Mouse (Mus musculus) splenic B cell, adult 2 months (primary cell): ENCODE measurements around the gene Mttp.
A peak's percentile ranks its signal among the peaks of the same experiment; 100 is the strongest.

ENCODE experiments used
- DNase-seq: peaks from one replicate; pipeline ENCODE4 v3.0.0-alpha.2; 2011; ENCODE audit warnings: low read depth, low spot score
- H3K27me3 ChIP-seq: 2 replicates; pipeline ENCODE4 v1.6.1; 2012; ENCODE audit warnings: mild to moderate bottlenecking, low read length, moderate library complexity, mixed read lengths; ENCODE audit not compliant: control insufficient read depth, poor library complexity, insufficient read depth, severe bottlenecking
- H3K36me3 ChIP-seq: 2 replicates; pipeline ENCODE4 v1.6.1; 2012; ENCODE audit warnings: mild to moderate bottlenecking, low read length, moderate library complexity, mixed read lengths; ENCODE audit not compliant: control insufficient read depth, poor library complexity, insufficient read depth, severe bottlenecking

The Mttp gene

DNA sequence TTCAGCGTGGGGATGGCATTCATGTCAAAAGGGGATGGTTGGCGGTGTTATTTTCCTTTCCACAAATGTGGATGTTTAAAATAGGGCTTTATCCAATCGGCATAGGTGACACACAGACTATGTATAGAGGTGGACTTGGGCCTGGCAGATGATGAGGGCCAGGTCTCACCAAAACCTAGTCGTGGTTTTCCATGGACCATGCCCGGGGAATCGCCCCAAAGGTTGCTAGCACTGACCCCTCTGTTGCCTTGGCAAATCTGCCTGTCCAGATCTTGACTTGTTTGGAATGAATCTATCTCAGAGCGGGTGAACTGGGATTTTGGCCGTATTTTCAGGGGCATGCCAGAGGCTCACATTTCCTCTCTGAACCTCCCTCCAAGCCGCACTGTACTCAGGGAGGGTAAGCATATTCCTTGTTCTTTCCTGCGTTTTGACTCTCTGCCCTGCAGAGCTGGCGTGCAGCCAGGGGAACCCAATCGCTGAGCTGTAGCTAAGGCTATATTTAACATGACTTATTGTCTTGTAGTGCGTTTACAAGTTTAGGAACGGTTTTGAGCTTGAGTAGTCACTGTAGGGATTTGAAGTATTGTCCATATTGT lies 80.9 kb downstream of the Mttp start:
- no peak for DNase-seq
- no peaks in the 10 kb centered on the region for H3K27me3 ChIP-seq
- H3K36me3 ChIP-seq: no peaks in the 10 kb centered on the region

DNA sequence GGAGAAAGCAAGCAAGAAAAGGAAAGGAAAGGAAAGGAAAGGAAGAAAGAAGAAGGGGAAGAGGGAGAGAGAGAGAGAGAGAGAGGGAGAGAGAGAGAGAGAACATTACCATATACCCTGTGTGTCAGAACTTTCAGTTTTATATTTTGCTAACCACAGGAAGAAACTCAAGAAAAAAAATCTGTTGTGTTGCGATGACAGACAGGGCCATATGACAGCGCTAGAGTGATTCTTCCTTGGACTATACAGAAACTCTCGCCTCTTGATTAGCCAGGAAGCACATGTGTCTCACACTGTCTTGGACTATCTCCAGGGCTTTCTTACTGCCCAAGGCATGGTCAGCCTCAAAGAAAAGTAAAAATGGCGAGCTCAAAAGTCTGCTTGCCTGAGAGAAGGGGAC lies 82.1 kb downstream of the Mttp start:
- Histone ChIP-seq H3K36me3 (no peaks in the 10 kb centered on the region), H3K27me3 (no peaks in the 10 kb centered on the region)
- no peak for DNase-seq

DNA sequence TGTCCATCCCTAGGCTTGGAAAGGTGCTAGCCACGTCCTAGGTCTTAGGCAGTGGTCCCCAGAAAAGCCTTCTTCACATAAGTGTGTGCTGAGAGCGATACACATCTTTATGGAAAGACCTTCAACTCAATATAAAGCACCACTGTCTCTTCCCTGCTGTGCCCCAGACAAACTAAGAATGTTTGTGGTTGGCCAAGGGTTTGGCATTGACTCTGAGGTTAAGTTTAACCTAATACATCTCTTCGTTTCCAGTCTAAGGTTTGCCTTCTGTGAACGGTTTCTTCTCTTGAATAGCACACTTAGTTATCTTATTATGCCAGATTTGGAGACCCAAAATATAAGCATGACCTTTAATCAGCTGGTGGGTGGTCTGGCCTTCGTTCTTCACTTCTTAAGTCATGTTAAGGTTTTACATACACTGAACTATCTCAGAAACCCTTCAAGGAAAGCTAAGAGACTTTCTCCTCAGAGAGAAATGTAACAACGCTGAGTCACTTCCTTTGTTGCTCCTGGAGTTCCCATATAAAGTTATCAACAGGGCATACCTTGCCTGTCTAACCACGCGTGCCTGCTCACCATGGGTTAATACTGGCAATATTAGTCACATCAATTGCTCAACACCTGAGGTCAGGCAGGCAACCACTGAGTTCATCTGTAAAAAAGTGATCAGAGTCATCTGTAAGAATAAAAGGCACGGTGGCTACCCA lies 83.4 kb downstream of the Mttp start:
- Histone ChIP-seq H3K27me3 (no peaks in the 10 kb centered on the region), H3K36me3 (no peaks in the 10 kb centered on the region)
- DNase-seq: no peak

DNA sequence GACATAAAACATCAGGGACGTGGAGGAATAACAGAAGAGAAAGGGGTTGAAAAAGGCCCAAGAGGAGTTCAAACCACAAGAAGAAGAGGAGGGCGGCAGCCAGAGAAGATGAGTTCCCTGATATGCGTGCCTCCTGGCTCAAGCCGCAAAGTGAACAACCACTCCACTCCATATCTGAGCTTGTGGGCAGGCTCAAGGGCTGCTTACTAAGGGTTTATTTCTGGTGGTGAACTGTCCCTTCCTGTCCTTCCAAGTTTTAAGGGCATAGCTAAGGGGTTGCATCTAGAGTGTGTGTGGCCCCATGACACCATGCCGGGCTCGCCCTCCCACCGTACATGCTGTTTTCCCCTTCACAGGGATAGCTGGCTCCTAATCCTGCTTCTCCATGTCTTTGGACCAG lies 84.3 kb downstream of the Mttp start:
- Histone ChIP-seq H3K36me3 (no peaks in the 10 kb centered on the region), H3K27me3 (no peaks in the 10 kb centered on the region)
- DNase-seq: no peak

DNA sequence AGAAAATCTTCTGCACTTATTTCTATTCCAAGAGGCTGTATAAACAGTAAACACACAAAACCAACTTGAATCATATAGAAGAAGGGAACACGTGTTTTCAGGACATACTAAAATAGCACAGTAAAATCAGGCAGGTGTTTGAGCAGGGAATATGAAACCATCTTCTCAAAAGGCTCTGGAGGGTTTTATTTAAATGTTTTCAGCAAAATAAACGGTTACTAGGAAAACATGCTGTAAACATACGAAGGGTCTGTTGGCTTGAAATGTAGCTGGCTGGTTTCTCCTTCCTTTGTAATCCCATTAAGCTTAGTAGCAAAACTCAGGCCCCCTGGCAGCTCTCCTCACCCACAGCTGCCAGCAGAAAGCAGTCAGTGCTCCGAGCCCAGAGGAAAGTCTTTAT lies 86.5 kb downstream of the Mttp start:
- no peaks in the 10 kb centered on the region for H3K36me3 ChIP-seq
- DNase-seq: no peak
- no peaks in the 10 kb centered on the region for H3K27me3 ChIP-seq

DNA sequence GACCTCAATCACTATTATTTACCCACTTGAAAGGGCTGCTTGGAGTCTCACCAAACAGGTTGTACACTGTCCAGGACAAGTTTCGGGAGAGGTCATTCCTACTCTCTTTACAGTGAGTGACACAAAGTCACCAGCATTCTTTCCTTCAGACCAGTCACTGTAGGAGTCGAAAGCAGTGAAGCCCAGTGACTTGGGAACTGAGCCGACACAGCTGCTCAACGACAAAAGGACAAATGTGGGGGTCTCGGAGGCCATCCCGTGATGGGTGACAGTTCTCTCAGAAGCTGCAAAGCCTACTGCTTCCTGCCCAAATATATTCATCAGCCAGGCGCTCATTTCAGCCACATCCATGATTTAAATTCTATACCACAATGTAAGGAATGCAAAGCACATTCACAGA lies 87.8 kb downstream of the Mttp start:
- no peak for DNase-seq
- Histone ChIP-seq H3K36me3 (no peaks in the 10 kb centered on the region), H3K27me3 (no peaks in the 10 kb centered on the region)

DNA sequence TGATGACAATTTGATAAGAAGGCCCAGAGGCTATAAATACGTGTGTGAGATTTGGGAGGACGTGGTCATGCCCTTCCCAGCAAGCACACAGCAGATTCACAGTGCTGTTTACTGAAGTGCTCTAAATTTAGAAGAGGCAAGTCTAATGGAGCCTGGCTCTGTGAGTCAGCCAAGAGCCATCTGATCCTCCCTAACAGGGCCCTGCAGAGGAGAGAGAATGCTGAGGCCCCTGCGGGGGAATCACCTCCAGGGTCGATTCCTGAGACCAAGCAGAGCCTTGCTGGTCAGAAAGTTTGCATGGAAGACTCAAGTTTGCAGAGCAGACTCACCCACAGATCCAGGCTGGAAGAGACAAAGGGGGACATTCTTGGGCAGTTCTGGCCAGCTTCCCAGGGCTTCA lies 90.8 kb downstream of the Mttp start:
- Histone ChIP-seq H3K27me3 (no peaks in the 10 kb centered on the region), H3K36me3 (no peaks in the 10 kb centered on the region)
- no peak for DNase-seq

DNA sequence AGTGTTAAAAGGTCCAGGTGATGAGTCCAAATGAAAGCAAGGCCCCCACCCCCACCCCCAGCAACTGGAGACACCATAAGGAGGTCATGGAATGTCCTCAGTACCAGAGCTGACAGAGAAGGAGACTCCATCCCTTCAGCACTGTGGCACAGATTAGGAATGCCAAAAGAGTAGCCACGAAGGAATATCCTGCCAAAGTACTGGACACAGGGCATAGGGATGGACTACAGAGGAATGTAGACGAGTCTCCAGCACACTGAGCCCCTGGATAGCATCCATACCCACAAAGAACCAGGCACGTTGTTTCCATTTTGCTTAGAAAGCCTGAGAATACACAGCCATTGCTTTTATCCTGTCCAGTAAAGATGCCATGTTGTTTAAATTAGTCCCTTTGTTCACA lies 93.3 kb downstream of the Mttp start:
- no peak for DNase-seq
- Histone ChIP-seq H3K27me3 (no peaks in the 10 kb centered on the region), H3K36me3 (no peaks in the 10 kb centered on the region)

DNA sequence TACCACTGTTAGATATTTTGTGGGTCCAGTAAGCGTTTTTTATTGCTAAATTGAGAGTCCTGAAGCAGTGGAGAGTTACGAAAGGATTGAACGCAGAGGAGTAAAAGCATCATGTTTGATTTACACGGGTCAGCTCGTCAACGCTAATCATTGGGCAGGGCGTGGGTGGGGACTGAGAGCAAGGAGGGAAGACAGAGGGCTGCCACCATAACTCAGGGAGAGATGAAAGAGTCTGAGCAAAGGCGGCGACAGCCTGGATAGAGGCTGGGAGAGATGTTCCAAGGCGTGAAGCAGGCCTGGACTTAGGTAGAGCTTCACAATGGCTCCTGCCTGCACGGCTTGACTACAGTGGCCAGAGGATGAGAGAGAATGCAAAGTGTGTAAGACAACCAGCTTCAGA lies 94.0 kb downstream of the Mttp start:
- DNase-seq: no peak
- H3K27me3 ChIP-seq: no peaks in the 10 kb centered on the region

DNA sequence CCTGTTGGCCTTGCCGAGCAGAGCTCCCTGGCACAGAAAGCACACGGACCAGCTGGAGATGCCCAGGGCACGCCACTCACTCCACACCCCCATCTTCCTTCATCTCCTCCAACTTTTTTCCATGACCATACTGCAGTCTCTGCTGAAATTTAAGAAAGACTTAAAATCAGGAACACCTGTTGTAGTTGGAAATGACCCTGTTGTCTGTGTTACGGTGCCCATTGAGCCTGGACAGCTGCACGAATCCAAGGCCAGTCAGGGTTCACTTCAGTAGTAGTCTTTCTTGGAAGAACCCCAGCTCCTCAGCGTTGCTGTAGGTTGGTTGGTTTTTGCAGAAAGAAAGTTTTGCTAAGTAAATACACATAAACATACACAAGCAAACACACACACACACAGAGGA lies 95.2 kb downstream of the Mttp start:
- Histone ChIP-seq H3K36me3 (no peaks in the 10 kb centered on the region), H3K27me3 (no peaks in the 10 kb centered on the region)
- DNase-seq: no peak

More for the DNA sequence above, 94.0 kb downstream of the Mttp start:
- no peaks in the 10 kb centered on the region for H3K36me3 ChIP-seq

DNA sequence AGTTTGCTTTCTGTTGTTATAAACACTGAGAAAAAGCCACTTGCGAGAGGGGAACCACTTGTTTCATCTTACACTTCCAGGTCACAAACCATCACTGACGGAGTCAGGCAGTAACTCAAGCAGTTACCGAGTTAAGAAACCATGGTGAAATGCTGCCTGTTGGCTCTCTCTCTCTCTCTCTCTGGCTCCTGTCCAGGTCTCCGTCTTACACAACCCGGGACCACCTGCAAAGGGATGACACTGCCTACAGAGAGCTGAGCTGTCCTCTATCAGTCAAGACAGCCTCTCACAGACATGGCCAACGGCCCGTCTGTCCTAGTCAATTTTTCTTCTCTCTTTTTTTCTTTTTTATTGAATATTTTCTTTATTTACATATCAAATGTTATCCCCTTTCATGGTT lies 101.5 kb downstream of the Mttp start:
- DNase-seq: no peak
- Histone ChIP-seq H3K36me3 (no peaks in the 10 kb centered on the region), H3K27me3 (no peaks in the 10 kb centered on the region)

DNA sequence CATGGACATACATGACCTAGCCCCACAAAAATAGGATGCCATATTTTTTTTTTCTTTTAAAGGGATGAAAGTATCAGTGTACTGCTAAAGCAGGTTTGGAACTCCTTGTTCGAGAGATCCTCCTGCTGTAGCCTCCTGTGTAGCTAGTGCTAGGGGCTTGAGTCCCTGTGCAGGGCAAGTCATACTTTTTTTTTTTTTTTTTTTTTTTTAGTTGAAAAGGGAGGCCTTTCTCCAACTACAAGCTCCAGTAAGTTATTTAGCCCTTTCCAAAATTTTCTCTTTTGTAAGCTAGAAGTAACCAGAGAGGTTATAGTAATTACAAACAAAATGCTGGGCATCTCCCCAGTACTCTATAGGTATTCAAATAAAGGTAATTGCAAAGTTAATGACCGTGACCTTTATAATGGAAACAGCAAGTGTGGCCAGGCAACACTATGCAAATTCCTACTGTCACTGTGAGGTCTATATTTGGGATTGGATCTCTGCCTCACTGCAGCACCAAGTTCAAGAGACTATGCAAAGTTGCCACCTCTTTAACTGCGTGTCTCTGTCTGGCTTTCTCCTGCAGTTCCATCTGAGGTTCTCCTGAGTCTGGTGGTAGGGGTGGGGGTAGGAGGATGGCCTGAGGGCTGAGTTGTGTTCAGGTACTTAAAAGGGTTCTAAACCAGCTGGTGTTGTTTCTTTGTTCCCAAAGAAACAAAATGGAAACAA lies 103.0 kb downstream of the Mttp start:
- no peaks in the 10 kb centered on the region for H3K36me3 ChIP-seq
- peak; percentile 77 for DNase-seq
- H3K27me3 ChIP-seq: no peaks in the 10 kb centered on the region

DNA sequence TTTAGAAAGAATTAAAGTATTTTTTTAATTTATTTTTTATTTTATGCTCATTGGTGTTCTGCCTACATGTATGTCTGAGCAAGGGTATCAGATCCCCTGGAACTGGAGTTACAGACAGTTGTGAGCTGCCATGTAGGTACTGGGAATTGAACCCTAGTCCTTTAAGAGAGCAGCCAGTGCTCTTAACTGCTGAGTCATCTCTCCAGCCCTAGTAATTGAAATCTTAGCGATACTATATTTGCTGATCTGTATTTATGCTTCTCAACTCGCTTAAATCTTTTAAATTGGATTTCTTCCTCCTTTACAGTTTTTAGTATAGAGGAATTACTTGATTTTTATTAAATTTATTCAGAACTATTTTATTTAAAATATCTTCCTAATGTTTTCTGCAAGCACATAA lies 103.8 kb downstream of the Mttp start:
- no peaks in the 10 kb centered on the region for H3K27me3 ChIP-seq
- no peaks in the 10 kb centered on the region for H3K36me3 ChIP-seq
- DNase-seq: no peak
